Mouse (Mus musculus) embryonic fibroblast, embryonic 13.5 days (primary cell): ENCODE measurements around the gene Icam4.

ENCODE experiments used
- CTCF ChIP-seq: IDR thresholded peaks from 2 replicates; pipeline ENCODE4 v1.5.1; 2011; ENCODE audit warnings: mild to moderate bottlenecking, control low read depth, low read length, moderate library complexity, borderline replicate concordance; ENCODE audit not compliant: insufficient read depth
- POLR2A ChIP-seq: IDR thresholded peaks from 2 replicates; pipeline ENCODE4 v1.6.1; 2011; ENCODE audit warnings: low read depth, mild to moderate bottlenecking, control low read depth, low read length, moderate library complexity

GRCm38 (mm10) chr9:21018600-21018999, 10.6 kb upstream of the Icam4 start:
- TF ChIP-seq POLR2A (no peak), CTCF (no peak)
